Mouse (Mus musculus): ENCODE data around the gene Pigb. TPM values are rescaled to one million over a fixed set of nuclear protein-coding genes. Genes with fewer than 3 reads are reported as not detected.

Pigb gene
- polyA plus RNA-seq, 1 experiment from 2014 or later: 13.2 TPM

DNA sequence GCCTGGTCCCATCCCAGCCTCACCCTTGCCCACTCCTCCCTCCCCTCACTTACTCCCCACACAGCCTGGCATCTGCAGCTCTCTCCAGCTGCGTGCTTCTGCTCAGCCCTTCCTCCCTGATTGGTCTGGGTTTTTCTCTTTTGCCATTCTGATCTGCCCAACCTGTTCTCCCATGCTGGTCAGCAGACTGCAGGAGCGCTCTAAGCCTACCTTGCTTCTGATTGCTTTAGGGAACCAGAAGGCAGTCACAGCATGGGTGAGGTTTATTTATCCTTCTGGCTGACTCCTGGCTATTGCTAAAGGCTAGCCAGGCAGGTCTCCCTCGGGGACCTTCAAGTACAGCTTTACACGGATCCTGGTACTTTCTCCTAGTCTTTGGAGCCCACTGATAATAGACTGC is 8.8 kb downstream of the Pigb start:
- WGBS: 66% methylated on average over 4 of the region's 4 CpGs
- Histone ChIP-seq H3K4me3 (replicated peaks; ENCODE audit: low read length) (no peak overlapping the region), H3K4me2 (replicated peaks) (no peak overlapping the region), H3K9ac (no peak overlapping the region), H3K4me1 (replicated peaks; ENCODE audit: control insufficient read depth, insufficient read depth, low read length) (no peaks in the 10 kb centered on the region), H3K27ac (no peak overlapping the region), H3K27me3 (ENCODE audit: control insufficient read depth, insufficient read depth, low read length) (no peaks in the 10 kb centered on the region), H3K9me3 (ENCODE audit: control insufficient read depth, low read length) (no peaks in the 10 kb centered on the region), H3K36me3 (replicated peaks; ENCODE audit: control insufficient read depth, insufficient read depth) (peaks cover 54% of the 10 kb centered on the region)
- ATAC-seq (ENCODE audit: low FRiP score) (no peak), DNase-seq (ENCODE audit: low spot score) (no peak)

DNA sequence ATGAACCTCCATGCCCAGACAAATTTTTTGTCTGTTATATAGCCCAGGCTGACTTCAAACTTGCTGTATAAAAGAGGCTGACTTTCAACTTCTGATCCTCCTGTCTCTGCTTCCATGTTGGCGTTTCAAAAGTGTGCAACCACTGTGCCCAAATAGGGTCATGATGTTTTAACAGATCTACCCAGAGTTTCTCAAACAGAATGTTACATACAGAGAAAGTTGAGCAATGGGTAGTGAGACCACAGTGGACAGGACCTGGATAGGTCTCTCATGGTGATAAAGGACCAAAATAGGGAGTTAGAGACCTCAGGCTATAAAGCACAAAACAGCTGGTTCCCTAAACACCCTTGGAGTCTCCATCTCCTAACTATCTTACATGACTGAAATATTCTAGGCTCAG is 9.7 kb downstream of the Pigb start:
- Histone ChIP-seq H3K9ac (no peak overlapping the region), H3K27me3 (ENCODE audit: control insufficient read depth, insufficient read depth, low read length) (no peaks in the 10 kb centered on the region), H3K27ac (no peak overlapping the region), H3K4me1 (replicated peaks; ENCODE audit: control insufficient read depth, insufficient read depth, low read length) (no peaks in the 10 kb centered on the region), H3K36me3 (replicated peaks; ENCODE audit: control insufficient read depth, insufficient read depth) (peaks cover 46% of the 10 kb centered on the region), H3K4me2 (replicated peaks) (no peak overlapping the region), H3K9me3 (ENCODE audit: control insufficient read depth, low read length) (no peaks in the 10 kb centered on the region), H3K4me3 (replicated peaks; ENCODE audit: low read length) (no peak overlapping the region)
- DNase-seq (ENCODE audit: low spot score) (no peak), ATAC-seq (ENCODE audit: low FRiP score) (no peak)
- 93% methylated on average over 1 of the region's 1 CpGs for WGBS

DNA sequence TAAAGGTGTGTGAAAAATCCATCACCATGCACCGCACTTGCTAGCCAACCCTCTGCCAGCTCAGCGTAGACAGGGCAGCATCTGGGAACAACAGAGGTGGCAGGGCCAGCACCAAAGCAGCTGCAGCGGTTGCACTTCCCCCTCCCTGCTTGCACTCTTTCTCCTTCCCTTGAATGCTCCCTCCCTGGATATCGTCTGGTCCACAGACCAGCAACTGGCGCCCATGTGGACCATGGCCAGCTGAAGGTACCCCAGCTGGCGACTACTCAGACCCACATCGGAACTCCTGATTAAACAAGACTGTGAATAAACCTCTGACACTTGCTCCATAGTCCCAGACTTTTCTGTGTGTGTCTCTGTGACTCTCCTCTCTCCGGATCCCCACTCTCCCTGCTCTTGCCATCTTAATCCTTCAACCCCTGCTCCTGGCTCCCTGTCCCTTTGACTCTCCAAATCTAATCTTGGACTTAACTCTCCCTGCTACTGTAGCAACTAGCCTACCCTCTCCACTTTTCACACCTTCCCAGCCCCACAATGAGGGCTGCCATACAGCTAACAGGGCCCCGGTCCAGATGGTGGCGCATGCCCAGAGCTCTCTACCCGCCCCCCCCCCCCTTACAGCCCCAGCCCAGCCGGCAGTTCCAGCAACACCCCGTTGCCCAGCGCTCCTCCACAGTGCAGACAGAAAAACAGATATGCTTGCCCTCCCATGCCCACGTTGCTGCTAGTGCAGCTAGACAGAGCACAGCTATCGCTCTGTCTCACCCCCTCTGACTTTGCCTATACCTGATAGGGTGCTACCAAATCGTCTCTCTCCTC is 14.2 kb downstream of the Pigb start:
- DNase-seq (ENCODE audit: low spot score) (peak; percentile 44), ATAC-seq (ENCODE audit: low FRiP score) (peak; percentile 84; the same call in 1 of the 2 replicates)
- Histone ChIP-seq H3K36me3 (replicated peaks; ENCODE audit: control insufficient read depth, insufficient read depth) (peaks cover 45% of the 10 kb centered on the region), H3K27ac (0 out of 2 replicates have a peak overlapping the region, but pooled peaks have one; percentile 26), H3K9me3 (ENCODE audit: control insufficient read depth, low read length) (no peaks in the 10 kb centered on the region), H3K9ac (no peak overlapping the region), H3K4me1 (replicated peaks; ENCODE audit: control insufficient read depth, insufficient read depth, low read length) (no peaks in the 10 kb centered on the region), H3K27me3 (ENCODE audit: control insufficient read depth, insufficient read depth, low read length) (no peaks in the 10 kb centered on the region), H3K4me3 (replicated peaks; ENCODE audit: low read length) (no peak overlapping the region), H3K4me2 (replicated peaks) (peak overlapping the region; percentile 25)
- WGBS: 20% methylated on average over 16 of the region's 17 CpGs

DNA sequence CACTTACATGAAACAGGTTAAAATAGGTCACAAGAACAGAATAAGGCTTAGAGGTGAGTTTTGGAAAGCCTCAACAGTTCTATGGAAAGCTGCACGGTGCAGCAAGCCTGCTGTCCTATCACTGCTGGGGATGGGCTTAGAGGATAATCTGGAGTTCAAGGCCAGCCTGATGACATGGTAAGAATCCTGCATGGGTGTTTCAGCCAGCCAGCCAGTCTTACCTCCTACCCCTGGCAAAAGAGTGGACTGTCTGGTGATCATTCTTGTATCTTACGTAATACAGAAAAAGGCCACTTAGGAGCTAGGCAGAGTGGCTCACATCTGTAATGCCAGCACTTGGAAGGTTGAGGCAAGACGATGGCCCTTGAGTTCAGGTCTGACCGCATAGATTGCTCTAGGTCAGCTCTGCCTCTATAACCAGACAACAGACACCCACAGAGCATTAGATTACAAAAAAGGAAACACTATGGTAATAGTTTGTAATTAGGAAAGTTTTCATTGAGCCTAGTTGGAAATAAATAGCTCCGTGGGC is 19.5 kb downstream of the Pigb start:
- H3K9ac ChIP-seq: no peak overlapping the region
- peaks cover 81% of the 10 kb centered on the region for H3K36me3 ChIP-seq (replicated peaks; ENCODE audit: control insufficient read depth, insufficient read depth)
- no peaks in the 10 kb centered on the region for H3K4me1 ChIP-seq (replicated peaks; ENCODE audit: control insufficient read depth, insufficient read depth, low read length)
- WGBS: 96% methylated on average over 5 of the region's 5 CpGs
- no peaks in the 10 kb centered on the region for H3K27me3 ChIP-seq (ENCODE audit: control insufficient read depth, insufficient read depth, low read length)
- no peak overlapping the region for H3K4me2 ChIP-seq (replicated peaks)
- no peak overlapping the region for H3K4me3 ChIP-seq (replicated peaks; ENCODE audit: low read length)
- no peak overlapping the region for H3K27ac ChIP-seq
- no peaks in the 10 kb centered on the region for H3K9me3 ChIP-seq (ENCODE audit: control insufficient read depth, low read length)
- ATAC-seq (ENCODE audit: low FRiP score) (no peak), DNase-seq (ENCODE audit: low spot score) (no peak)

DNA sequence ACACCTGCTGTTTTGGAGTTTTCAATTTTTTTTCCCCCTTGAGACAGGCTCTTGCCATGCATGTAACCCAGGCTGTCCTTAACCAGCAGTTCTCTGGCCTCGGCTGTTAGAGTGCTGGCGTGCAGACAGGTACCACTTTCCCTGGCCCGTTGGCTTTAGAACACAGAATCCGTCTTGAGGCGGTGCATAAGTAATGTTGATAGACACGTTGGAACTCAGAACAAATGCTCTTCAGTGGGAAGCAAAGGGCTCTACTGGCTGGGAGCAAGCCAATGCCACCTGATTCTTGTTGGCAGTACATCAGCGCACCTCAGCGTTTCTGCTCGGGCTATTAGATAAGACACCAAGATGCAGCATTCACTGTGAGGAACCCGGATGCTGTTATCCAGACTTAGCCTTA is 20.3 kb downstream of the Pigb start:
- DNase-seq (ENCODE audit: low spot score): no peak
- WGBS: 93% methylated on average over 10 of the region's 10 CpGs
- no peaks in the 10 kb centered on the region for H3K27me3 ChIP-seq (ENCODE audit: control insufficient read depth, insufficient read depth, low read length)
- H3K4me3 ChIP-seq (replicated peaks; ENCODE audit: low read length): no peak overlapping the region
- no peaks in the 10 kb centered on the region for H3K4me1 ChIP-seq (replicated peaks; ENCODE audit: control insufficient read depth, insufficient read depth, low read length)
- no peak overlapping the region for H3K9ac ChIP-seq
- H3K27ac ChIP-seq: no peak overlapping the region
- H3K9me3 ChIP-seq (ENCODE audit: control insufficient read depth, low read length): no peaks in the 10 kb centered on the region
- no peak for ATAC-seq (ENCODE audit: low FRiP score)
- peaks cover 85% of the 10 kb centered on the region for H3K36me3 ChIP-seq (replicated peaks; ENCODE audit: control insufficient read depth, insufficient read depth)
- no peak overlapping the region for H3K4me2 ChIP-seq (replicated peaks)

GRCm38 (mm10) chr9:73014724-73015123 is 25.5 kb downstream of the Pigb start:
- no peak overlapping the region for H3K9ac ChIP-seq
- ATAC-seq (ENCODE audit: low FRiP score) (no peak), DNase-seq (ENCODE audit: low spot score) (no peak)
- no peaks in the 10 kb centered on the region for H3K27me3 ChIP-seq (ENCODE audit: control insufficient read depth, insufficient read depth, low read length)
- H3K9me3 ChIP-seq (ENCODE audit: control insufficient read depth, low read length): no peaks in the 10 kb centered on the region
- 93% methylated on average over 13 of the region's 13 CpGs for WGBS
- no peak overlapping the region for H3K4me2 ChIP-seq (replicated peaks)
- H3K27ac ChIP-seq: no peak overlapping the region
- H3K4me3 ChIP-seq (replicated peaks; ENCODE audit: low read length): no peak overlapping the region
- H3K36me3 ChIP-seq (replicated peaks; ENCODE audit: control insufficient read depth, insufficient read depth): peaks cover 98% of the 10 kb centered on the region
- no peaks in the 10 kb centered on the region for H3K4me1 ChIP-seq (replicated peaks; ENCODE audit: control insufficient read depth, insufficient read depth, low read length)

DNA sequence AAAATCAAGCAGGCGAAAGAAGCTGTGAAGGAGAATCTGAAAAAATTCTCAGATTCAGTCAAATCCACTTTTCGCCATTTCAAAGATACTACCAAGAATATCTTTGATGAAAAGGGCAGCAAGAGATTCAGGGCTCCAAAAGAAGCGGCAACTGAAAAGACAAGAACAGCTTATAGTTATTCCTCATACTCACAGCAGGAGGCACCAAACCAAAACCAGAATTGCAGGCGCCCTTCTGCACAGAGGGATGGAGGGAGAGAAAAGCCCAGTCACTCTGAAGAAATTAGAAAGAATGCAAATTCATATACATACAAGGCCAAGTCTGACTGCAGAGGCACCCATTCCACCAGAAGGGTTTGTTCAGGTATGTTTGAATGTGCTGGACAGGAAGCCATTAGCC is 27.5 kb downstream of the Pigb start:
- no peaks in the 10 kb centered on the region for H3K27me3 ChIP-seq (ENCODE audit: control insufficient read depth, insufficient read depth, low read length)
- no peak for DNase-seq (ENCODE audit: low spot score)
- H3K9ac ChIP-seq: no peak overlapping the region
- H3K4me1 ChIP-seq (replicated peaks; ENCODE audit: control insufficient read depth, insufficient read depth, low read length): no peaks in the 10 kb centered on the region
- WGBS: 90% methylated on average over 4 of the region's 4 CpGs
- H3K4me2 ChIP-seq (replicated peaks): no peak overlapping the region
- H3K27ac ChIP-seq: no peak overlapping the region
- no peak for ATAC-seq (ENCODE audit: low FRiP score)
- no peaks in the 10 kb centered on the region for H3K9me3 ChIP-seq (ENCODE audit: control insufficient read depth, low read length)
- H3K4me3 ChIP-seq (replicated peaks; ENCODE audit: low read length): no peak overlapping the region
- H3K36me3 ChIP-seq (replicated peaks; ENCODE audit: control insufficient read depth, insufficient read depth): peaks cover 87% of the 10 kb centered on the region

DNA sequence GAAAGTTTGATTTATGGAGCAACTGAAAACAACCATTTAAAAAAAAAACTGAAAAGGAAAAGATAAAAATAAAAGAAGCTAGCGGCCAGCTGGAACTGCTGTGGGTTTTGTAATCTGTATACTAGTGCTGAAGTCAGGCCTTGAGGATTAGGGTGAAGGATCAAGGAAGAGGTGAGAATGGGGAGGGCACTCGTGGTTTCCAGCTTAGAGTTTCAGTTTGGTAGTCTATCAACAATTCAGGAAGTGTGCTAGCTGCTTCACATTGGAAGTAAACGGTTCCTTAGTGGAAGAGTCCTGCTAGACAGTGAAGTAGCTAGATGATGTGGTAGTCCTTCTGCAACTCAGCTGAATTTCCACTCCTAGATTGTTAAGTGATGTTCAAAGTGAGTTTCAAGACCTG is 31.8 kb downstream of the Pigb start:
- Histone ChIP-seq H3K36me3 (replicated peaks; ENCODE audit: control insufficient read depth, insufficient read depth) (peaks cover 77% of the 10 kb centered on the region), H3K4me3 (replicated peaks; ENCODE audit: low read length) (no peak overlapping the region)
- no peak for ATAC-seq (ENCODE audit: low FRiP score)

DNA sequence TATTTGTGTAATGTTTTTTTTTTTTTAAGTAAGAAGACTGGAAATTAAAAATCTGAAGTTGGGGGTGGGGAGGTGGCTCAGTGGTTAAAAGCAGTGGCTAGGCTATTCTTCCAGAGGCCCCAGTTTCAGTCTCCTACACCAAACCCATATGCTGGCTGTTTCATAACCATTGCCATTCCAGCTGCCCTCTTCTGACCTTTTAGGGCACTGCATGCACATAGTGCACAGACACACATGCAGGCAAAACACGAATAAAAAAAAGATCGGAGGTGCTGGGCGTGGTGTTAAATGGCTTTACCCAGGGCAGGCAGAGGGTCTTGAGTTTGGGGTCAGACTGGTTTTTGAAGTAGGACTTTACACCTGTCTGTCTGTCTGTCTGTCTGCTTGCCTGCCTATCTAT is 34.0 kb downstream of the Pigb start:
- H3K4me2 ChIP-seq (replicated peaks): no peak overlapping the region
- H3K36me3 ChIP-seq (replicated peaks; ENCODE audit: control insufficient read depth, insufficient read depth): peaks cover 69% of the 10 kb centered on the region
- H3K27ac ChIP-seq: no peak overlapping the region
- H3K4me3 ChIP-seq (replicated peaks; ENCODE audit: low read length): no peak overlapping the region
- no peaks in the 10 kb centered on the region for H3K27me3 ChIP-seq (ENCODE audit: control insufficient read depth, insufficient read depth, low read length)
- ATAC-seq (ENCODE audit: low FRiP score) (no peak), DNase-seq (ENCODE audit: low spot score) (no peak)
- H3K9ac ChIP-seq: no peak overlapping the region
- WGBS: 94% methylated on average over 3 of the region's 3 CpGs
- H3K9me3 ChIP-seq (ENCODE audit: control insufficient read depth, low read length): no peaks in the 10 kb centered on the region
- no peaks in the 10 kb centered on the region for H3K4me1 ChIP-seq (replicated peaks; ENCODE audit: control insufficient read depth, insufficient read depth, low read length)

More for the DNA sequence above, 31.8 kb downstream of the Pigb start:
- H3K4me1 ChIP-seq (replicated peaks; ENCODE audit: control insufficient read depth, insufficient read depth, low read length): no peaks in the 10 kb centered on the region
- no peaks in the 10 kb centered on the region for H3K9me3 ChIP-seq (ENCODE audit: control insufficient read depth, low read length)
- no peak overlapping the region for H3K9ac ChIP-seq
- no peaks in the 10 kb centered on the region for H3K27me3 ChIP-seq (ENCODE audit: control insufficient read depth, insufficient read depth, low read length)
- no peak for DNase-seq (ENCODE audit: low spot score)
- H3K4me2 ChIP-seq (replicated peaks): no peak overlapping the region
- H3K27ac ChIP-seq: no peak overlapping the region
- 81% methylated on average over 3 of the region's 3 CpGs for WGBS

Measured in hindbrain, embryonic 14.5 days (tissue).